Mouse (Mus musculus): ENCODE results near the gene Abhd10.

GRCm38 (mm10) chr16:45684815-45685214 is 57.9 kb downstream of the Abhd10 start:
- TF ChIP-seq POLR2A (IDR thresholded peaks at IDR 0.05; ENCODE audit: extremely low read depth, insufficient read depth, low read length) (no peak), CTCF (IDR thresholded peaks at IDR 0.05; ENCODE audit: extremely low read depth, insufficient read depth, low read length) (peak; percentile 68)
